Mouse (Mus musculus): ENCODE measurements at regions not wholly inside any gene's neighbourhood (a gene's known extent, or its start where the extent isn't known, plus 50 kb on each side); places are given as distances from the start of the nearest gene placed in this dataset.

DNA sequence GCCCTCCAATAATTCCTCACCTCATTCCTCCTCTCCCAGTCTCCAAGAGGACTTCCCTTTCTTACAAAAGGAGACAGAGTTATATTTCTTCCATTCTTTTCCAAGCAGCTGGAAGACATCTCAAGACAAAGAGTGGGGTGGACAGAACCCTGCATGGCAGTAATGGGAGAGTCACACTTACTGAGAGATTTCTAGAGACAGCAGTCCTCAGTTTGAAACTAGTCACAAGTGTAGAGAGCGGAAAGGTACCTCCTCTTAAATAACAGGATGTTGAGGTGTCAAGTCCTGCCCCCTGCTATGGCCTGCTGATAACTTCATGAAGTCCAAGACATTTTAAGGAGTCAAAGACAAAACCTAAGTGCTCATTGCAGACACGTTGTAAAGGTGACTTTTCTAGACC, 875.9 kb upstream of the Ctnnd2 start:
- Histone ChIP-seq H3K4me3 (ENCODE audit: insufficient read depth in 1 of 2, low read depth in 2 of 2, low read length in 2 of 2) (no peak overlapping the region), H3K36me3 (replicated peaks; ENCODE audit: control insufficient read depth, insufficient read depth, low read depth) (no peaks in the 10 kb centered on the region), H3K27me3 (ENCODE audit: control insufficient read depth, insufficient read depth, low read length) (no peaks in the 10 kb centered on the region), H3K9ac (replicated peaks) (no peak overlapping the region), H3K27ac (no peak overlapping the region), H3K4me1 (replicated peaks; ENCODE audit: control insufficient read depth in 2 of 2, insufficient read depth in 2 of 2, low read length in 1 of 2) (no peaks in the 10 kb centered on the region), H3K4me2 (ENCODE audit: low read depth) (no peak overlapping the region), H3K9me3 (ENCODE audit: control insufficient read depth, low read length) (no peaks in the 10 kb centered on the region)
- WGBS (ENCODE audit: insufficient replicate concordance) = 60% methylated on average over 2 of the region's 2 CpGs
- DNase-seq (ENCODE audit: low read depth in 3 of 3, low spot score in 3 of 3) = no peak
- no peak for TF ChIP-seq CTCF (IDR thresholded peaks at IDR 0.05; ENCODE audit: low read depth)
- TF ChIP-seq EP300 (IDR thresholded peaks at IDR 0.05; ENCODE audit: low read depth) = no peak
- ATAC-seq (ENCODE audit: insufficient read depth) = no peak

Measured in liver, embryonic 14.5 days (tissue).